In the genomic region with DNA sequence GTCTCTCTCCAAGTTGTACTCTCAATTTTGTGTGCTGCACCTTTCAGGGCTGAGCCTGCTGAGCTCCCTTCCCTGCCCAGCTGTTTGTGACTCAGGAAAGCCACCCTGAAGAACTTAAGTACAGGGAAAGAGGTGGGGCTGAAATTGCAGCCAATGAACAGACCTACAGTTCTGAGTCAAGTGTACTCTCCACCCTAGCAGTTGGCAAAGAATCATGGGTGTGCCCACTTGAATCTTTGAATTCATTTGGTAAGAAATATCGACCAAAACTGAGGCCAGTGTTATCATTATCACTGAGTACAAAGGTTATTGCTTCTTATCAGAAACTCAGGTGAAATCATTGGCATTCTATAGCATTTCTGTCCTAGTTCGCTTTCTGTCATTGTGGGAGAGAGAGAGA, we compare ENCODE assay signal across 10 mouse cellular contexts. TPM values are rescaled to one million over a fixed set of nuclear protein-coding genes. Genes with fewer than 3 reads are reported as not detected.
DNase-seq lines count a peak whose midpoint lies in the region; ATAC-seq and TF ChIP-seq lines count a peak whose summit lies in the region.
"Had no signal": no experiment of that assay in that cellular context is flagged by ENCODE, and none has a peak within 500 bp of the region (broad histone marks: within the 10 kb centered on the region; RNA-seq: fewer than 3 reads in every experiment).

TSS of gene Cyp3a13 (minus strand) at position 88 of the 400 bp plus-strand sequence.

- peak within 1 kb of the TSS; percentile 58 for H3K4me2 ChIP-seq in intestine, postnatal 0 days (replicated peaks; ENCODE audit: low read depth)

- no peak within 1 kb of the TSS for H3K9ac ChIP-seq in intestine, postnatal 0 days (ENCODE audit: low read depth, low read length)
- H3K9ac ChIP-seq: forebrain, postnatal 0 days had no signal

- peak within 1 kb of the TSS; percentile 31 for H3K4me3 ChIP-seq in intestine, postnatal 0 days (ENCODE audit: low read depth, low read length)
- no peak within 1 kb of the TSS for H3K4me3 ChIP-seq in midbrain, embryonic 10.5 days

- no peaks in the 10 kb centered on the region for H3K27me3 ChIP-seq in intestine, postnatal 0 days (replicated peaks; ENCODE audit: control insufficient read depth, insufficient read depth, low read length)
- H3K27me3 ChIP-seq in midbrain, embryonic 10.5 days (ENCODE audit: low read depth, poor library complexity, severe bottlenecking): no peaks in the 10 kb centered on the region

- H3K9me3 ChIP-seq in intestine, postnatal 0 days (ENCODE audit: control insufficient read depth): no peaks in the 10 kb centered on the region
- no peaks in the 10 kb centered on the region for H3K9me3 ChIP-seq in midbrain, embryonic 10.5 days (replicated peaks)

- DNase-seq in urinary bladder, postnatal 25 days (ENCODE audit: low spot score): peak; percentile 7
- DNase-seq in urinary bladder, adult 2 months (ENCODE audit: low spot score): no peak
- DNase-seq in lung, postnatal 10 days: peak; percentile 50
- DNase-seq in yolk sac, embryonic 10.5 days (ENCODE audit: low spot score): peak; percentile 7
- no peak for DNase-seq in thymus, postnatal 0 days (ENCODE audit: low spot score)
- no peak for DNase-seq in midbrain, embryonic 10.5 days (ENCODE audit: low spot score)
- DNase-seq: forebrain, postnatal 0 days; thymus, postnatal 36 days had no signal

- H3K27ac ChIP-seq in intestine, postnatal 0 days (ENCODE audit: low read depth, low read length): peak within 1 kb of the TSS; percentile 79
- H3K27ac ChIP-seq in midbrain, embryonic 10.5 days (replicated peaks): no peak within 1 kb of the TSS

- ATAC-seq in intestine, postnatal 0 days: peak; percentile 93
- ATAC-seq: forebrain, postnatal 0 days had no signal

- TF ChIP-seq CTCF in intestine, postnatal 0 days (IDR thresholded peaks at IDR 0.05; ENCODE audit: low read depth): no peak

- H3K36me3 ChIP-seq in intestine, postnatal 0 days (ENCODE audit: control insufficient read depth, insufficient read depth): no peaks in the 10 kb centered on the region
- no peaks in the 10 kb centered on the region for H3K36me3 ChIP-seq in midbrain, embryonic 10.5 days

- WGBS in intestine, postnatal 0 days: 15% methylated on average over 2 of the region's 2 CpGs
- 72% methylated on average over 2 of the region's 2 CpGs for WGBS in midbrain, embryonic 10.5 days

- H3K4me1 ChIP-seq in intestine, postnatal 0 days (replicated peaks; ENCODE audit: control insufficient read depth, insufficient read depth, low read length): no peaks in the 10 kb centered on the region
- H3K4me1 ChIP-seq in midbrain, embryonic 10.5 days: no peaks in the 10 kb centered on the region

RNA-seq across cellular contexts. Expression of gene Cyp3a13, which starts in this region (rescaled TPM):
- 0.56 TPM in 2 replicates for polyA plus RNA-seq in urinary bladder, adult 2 months (2012; rRNA removed)
- polyA plus RNA-seq in intestine, postnatal 0 days (2015; fragmentation: Nextera tagmentation; extraction: Ambion mirVana): 119 and 134 TPM in 2 replicates
- 0.22 and 0.26 TPM in 2 replicates for polyA plus RNA-seq in thymus, postnatal 0 days (2015; fragmentation: Nextera tagmentation; extraction: Ambion mirVana)
- not detected in 2 replicates for polyA plus RNA-seq in midbrain, embryonic 10.5 days (2016; fragmentation: Nextera tagmentation; extraction: Ambion mirVana)
- polyA plus RNA-seq: forebrain, postnatal 0 days; neural tube, embryonic 14.5 days had no signal

Comparison
In these comparisons a context has a peak if more than half of its experiments do, and no peak if none do; other contexts are left out.
1. RNA of gene Cyp3a13 (polyA plus RNA-seq): 119 to 134 TPM in intestine, postnatal 0 days; 0.56 TPM in urinary bladder, adult 2 months, 0.22 to 0.26 TPM in thymus, postnatal 0 days and not detected in midbrain, embryonic 10.5 days; every median in the first group is over 10 times any median in the second.
2. DNase-seq: peak in urinary bladder, postnatal 25 days (single experiment), lung, postnatal 10 days (single experiment) and yolk sac, embryonic 10.5 days (single experiment); none in urinary bladder, adult 2 months (single experiment), thymus, postnatal 0 days (single experiment) and midbrain, embryonic 10.5 days (single experiment).